Mouse (Mus musculus) myocyte (in vitro differentiated cells): ENCODE measurements at regions not wholly inside any gene's neighbourhood (a gene's known extent, or its start where the extent isn't known, plus 50 kb on each side); places are given as distances from the start of the nearest gene placed in this dataset.

Experiments
- CEBPB ChIP-seq: IDR thresholded peaks from 2 replicates; pipeline ENCODE4 v1.6.1; 2011; ENCODE audit warnings: mild to moderate bottlenecking, moderate library complexity; ENCODE audit not compliant: poor library complexity, insufficient read depth, severe bottlenecking
- E2F4 ChIP-seq: IDR thresholded peaks from one replicate; pipeline ENCODE4 v1.6.1; 2011; ENCODE audit warnings: mild to moderate bottlenecking, control low read depth, moderate library complexity; ENCODE audit not compliant: insufficient read depth
- MAX ChIP-seq: IDR thresholded peaks from one replicate; pipeline ENCODE4 v1.6.1; 2011; ENCODE audit warnings: low read depth, mild to moderate bottlenecking, control low read depth
- MYOD1 ChIP-seq, 3 experiments: IDR thresholded peaks; one replicate each; pipeline ENCODE4 v1.6.1; 2011; ENCODE audit warnings: control low read depth in 2 of 3, low read depth in 2 of 3, mild to moderate bottlenecking in 2 of 3, moderate library complexity in 1 of 3; ENCODE audit not compliant: insufficient read length in 2 of 3, control insufficient read depth in 1 of 3
- MYOG ChIP-seq, 3 experiments: IDR thresholded peaks; one replicate each; pipeline ENCODE4 v1.6.1; 2011; ENCODE audit warnings: control low read depth in 2 of 3, low read depth in 2 of 3, mild to moderate bottlenecking in 2 of 3; ENCODE audit not compliant: insufficient read length in 2 of 3, control insufficient read depth in 1 of 3, insufficient read depth in 1 of 3
- POLR2A ChIP-seq: IDR thresholded peaks from one replicate; pipeline ENCODE4 v1.6.1; 2011; ENCODE audit warnings: low read depth, mild to moderate bottlenecking, control low read depth, moderate library complexity; ENCODE audit not compliant: insufficient read length
- POLR2AphosphoS2 ChIP-seq: IDR thresholded peaks from one replicate; pipeline ENCODE4 v1.6.1; 2011; ENCODE audit warnings: low read depth, control low read depth; ENCODE audit not compliant: insufficient read length
- REST ChIP-seq: IDR thresholded peaks from one replicate; pipeline ENCODE4 v1.6.1; 2011; ENCODE audit warnings: mild to moderate bottlenecking, control low read depth, moderate library complexity; ENCODE audit not compliant: insufficient read depth, insufficient read length
- SRF ChIP-seq: IDR thresholded peaks from one replicate; pipeline ENCODE4 v1.6.1; 2011; ENCODE audit warnings: low read depth; ENCODE audit not compliant: control insufficient read depth, insufficient read length
- TCF12 ChIP-seq: IDR thresholded peaks from one replicate; pipeline ENCODE4 v1.6.1; 2011; ENCODE audit warnings: mild to moderate bottlenecking, control low read depth; ENCODE audit not compliant: poor library complexity, insufficient read depth, severe bottlenecking
- TCF3 ChIP-seq: IDR thresholded peaks from one replicate; pipeline ENCODE4 v1.6.1; 2011; ENCODE audit warnings: low read depth, control low read depth; ENCODE audit not compliant: insufficient read length
- USF1 ChIP-seq: IDR thresholded peaks from one replicate; pipeline ENCODE4 v1.6.1; 2011; ENCODE audit warnings: low read depth, mild to moderate bottlenecking, control low read depth, moderate library complexity

GRCm38 (mm10) chr3:140744501-140744900 is 467.7 kb downstream of the Pdha2 start:
- TF ChIP-seq POLR2A: no peak
- no peak for TF ChIP-seq MAX
- no peak for TF ChIP-seq MYOD1 (IDR thresholded peaks at IDR 0.05; ENCODE audit: control insufficient read depth in 1 of 3, insufficient read length in 2 of 3, low read depth in 2 of 3)
- TF ChIP-seq POLR2AphosphoS2: no peak
- TF ChIP-seq TCF12: no peak
- TF ChIP-seq USF1: no peak
- no peak for TF ChIP-seq MYOG (IDR thresholded peaks at IDR 0.05; ENCODE audit: control insufficient read depth in 1 of 3, insufficient read depth in 1 of 3, insufficient read length in 2 of 3, low read depth in 2 of 3)
- TF ChIP-seq E2F4: no peak
- no peak for TF ChIP-seq CEBPB
- no peak for TF ChIP-seq SRF
- TF ChIP-seq REST: no peak
- no peak for TF ChIP-seq TCF3
